Mouse (Mus musculus): ENCODE data around the gene Hp1bp3.
A peak's percentile ranks its signal among the peaks of the same experiment; 100 is the strongest.

Gene Hp1bp3

DNA sequence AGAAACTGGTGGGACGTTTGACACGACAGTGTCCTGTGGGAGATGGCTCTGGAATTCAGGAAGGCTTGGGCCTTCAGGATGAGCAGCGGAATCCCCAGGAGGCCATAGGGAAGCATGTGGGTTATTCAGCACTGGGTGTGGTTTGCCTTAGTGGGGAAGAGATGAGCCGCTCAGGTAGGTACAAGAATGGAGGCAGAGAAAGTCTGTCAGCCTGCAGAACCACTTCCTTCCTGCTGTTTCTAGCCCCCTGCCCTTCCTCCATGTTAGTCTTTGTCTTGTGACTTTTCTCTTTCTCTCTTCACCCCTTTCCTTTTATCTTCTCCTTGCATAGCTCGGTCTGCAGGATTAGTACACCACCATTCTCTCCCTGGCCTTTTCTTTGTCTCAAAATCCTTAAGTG, 6.3 kb downstream of the Hp1bp3 start:
- DNase-seq (ENCODE audit: low spot score), result no peak

DNA sequence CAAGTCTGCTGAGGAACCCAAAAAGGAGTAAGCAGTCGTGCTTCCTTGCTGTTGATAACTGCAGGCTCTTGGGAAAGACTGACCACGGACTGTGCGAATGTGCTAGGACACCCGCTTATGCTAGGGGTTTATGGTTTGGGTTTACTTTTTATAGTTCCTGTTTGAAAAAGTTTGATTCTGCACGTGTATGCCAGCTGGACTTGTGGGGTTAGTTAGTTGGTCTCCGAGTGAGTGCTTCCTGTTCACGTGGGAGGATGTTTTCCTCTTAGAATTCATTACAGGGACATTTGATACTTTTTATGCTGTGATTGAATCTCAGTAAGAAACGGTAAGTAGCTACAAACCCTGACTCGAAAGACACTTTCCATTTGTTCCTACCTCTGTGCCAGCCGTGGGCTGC, 7.5 kb downstream of the Hp1bp3 start:
- no peak for DNase-seq (ENCODE audit: low spot score)

DNA sequence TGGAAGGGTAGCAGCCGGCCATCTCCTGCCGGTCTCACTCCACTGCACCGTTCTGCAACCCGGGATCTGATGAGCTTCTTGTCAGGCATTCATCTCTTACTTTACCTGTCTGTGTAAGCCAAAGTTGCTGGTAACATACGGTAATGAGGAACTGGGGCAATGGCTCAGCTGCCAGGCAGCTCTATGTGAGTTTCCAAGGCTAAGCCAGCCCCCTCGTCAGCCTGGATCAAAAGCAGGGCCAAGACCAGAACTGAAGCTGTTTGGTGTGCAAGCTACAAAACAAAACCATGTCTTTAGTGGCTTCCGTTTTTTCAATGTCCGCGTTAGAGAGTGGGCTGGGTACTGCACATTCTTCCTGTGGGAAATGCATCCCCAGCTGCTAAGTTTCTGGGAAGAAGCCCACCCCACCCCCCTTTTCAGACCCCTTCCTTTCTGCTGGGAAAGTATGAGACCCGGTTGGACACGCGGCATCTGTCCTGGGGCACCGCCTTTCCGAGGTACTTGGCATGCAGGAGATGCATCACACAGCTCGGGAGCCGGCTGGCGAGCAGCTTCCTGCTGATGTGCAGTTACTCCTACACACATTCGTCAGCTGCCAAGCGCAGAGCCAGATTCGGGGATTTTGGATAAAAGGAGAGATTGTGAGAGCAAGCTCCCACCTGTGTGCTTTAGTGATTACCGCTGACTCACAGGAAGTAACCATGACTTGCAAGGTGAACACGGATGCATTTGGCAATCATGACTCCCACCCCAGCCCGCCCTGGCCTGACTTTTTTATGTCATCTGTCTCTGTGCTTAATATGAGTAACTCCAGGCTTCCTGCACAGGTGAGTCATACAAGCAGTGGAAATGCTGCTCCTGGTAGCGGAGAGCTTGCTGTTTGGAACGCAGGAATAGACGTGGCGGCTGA, 30.9 kb downstream of the Hp1bp3 start:
- peak; percentile 82 for DNase-seq (ENCODE audit: low spot score)

GRCm38 (mm10) chr4:138250088-138250960, 34.2 kb downstream of the Hp1bp3 start, which contains the start of the genes Sh2d5 and Kif17:
TSS of gene Sh2d5 (plus strand) at chr4:138250403.
TSS of gene Kif17 (plus strand) at chr4:138250435.
- DNase-seq (ENCODE audit: low spot score), result peak; percentile 89

- no peak for DNase-seq (ENCODE audit: low spot score)
These were observed 35.7 kb downstream of the Hp1bp3 start for GRCm38 (mm10) chr4:138251819-138252218.

GRCm38 (mm10) chr4:138252231-138252630, 36.1 kb downstream of the Hp1bp3 start:
- DNase-seq (ENCODE audit: low spot score), result no peak

DNA sequence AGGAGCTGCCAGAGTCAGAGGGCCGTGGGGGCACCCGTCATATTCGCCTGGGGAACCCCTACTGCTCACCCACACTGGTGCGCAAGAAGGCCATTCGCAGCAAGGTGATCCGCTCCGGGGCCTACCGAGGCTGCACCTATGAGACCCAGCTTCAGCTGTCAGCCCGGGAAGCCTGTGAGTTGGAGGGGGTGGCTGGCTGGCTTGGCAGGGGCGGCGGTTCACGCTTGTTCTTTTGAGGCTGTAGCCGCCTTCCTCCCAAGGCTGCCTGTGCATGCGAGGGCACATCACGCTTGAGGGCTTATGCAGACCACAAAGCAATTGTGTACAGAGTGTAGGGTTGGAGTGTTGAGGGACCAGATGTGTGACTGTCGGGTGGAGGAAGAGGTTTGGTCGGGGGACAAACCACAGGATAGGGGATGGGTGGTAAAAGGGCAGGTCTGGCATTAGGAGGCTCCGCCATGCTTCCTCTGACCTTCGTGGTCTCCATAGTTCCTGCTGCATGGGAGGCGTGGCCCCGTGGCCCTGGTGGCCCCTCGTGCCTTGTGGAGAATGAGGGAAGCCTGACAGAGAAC, 41.1 kb downstream of the Hp1bp3 start:
- DNase-seq (ENCODE audit: low spot score), result no peak

DNA sequence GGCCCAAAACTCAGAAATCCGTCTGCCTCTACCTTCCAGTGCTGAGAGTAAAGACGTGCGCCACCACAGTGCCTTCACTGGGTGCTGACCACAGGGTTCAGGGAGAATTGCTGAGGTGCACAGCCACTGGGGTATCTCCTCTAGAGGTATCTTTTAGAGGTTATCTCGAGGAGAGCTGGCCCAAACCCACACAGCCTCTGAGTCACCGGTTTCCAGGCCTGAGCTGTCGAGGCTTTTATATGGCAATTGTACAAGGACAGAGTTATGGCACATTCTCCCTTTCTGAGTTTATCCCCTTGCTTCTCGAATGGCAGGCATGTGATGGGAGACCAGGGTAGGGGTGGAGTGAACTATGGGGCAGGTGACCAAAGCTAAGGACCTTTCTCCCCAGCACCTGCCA, 42.6 kb downstream of the Hp1bp3 start:
- no peak for DNase-seq (ENCODE audit: low spot score)

- no peak for DNase-seq (ENCODE audit: low spot score)
These were observed 43.4 kb downstream of the Hp1bp3 start for GRCm38 (mm10) chr4:138259482-138259881.

GRCm38 (mm10) chr4:138261843-138262681, 46.0 kb downstream of the Hp1bp3 start:
- DNase-seq (ENCODE audit: low spot score), result peak; percentile 83

GRCm38 (mm10) chr4:138267869-138268268, 51.8 kb downstream of the Hp1bp3 start:
- no peak for DNase-seq (ENCODE audit: low spot score)

GRCm38 (mm10) chr4:138272011-138272997, 56.2 kb downstream of the Hp1bp3 start:
- no peak for DNase-seq (ENCODE audit: low spot score)

- no peak for DNase-seq (ENCODE audit: low spot score)
These were observed 62.2 kb downstream of the Hp1bp3 start for GRCm38 (mm10) chr4:138278346-138278745.

DNA sequence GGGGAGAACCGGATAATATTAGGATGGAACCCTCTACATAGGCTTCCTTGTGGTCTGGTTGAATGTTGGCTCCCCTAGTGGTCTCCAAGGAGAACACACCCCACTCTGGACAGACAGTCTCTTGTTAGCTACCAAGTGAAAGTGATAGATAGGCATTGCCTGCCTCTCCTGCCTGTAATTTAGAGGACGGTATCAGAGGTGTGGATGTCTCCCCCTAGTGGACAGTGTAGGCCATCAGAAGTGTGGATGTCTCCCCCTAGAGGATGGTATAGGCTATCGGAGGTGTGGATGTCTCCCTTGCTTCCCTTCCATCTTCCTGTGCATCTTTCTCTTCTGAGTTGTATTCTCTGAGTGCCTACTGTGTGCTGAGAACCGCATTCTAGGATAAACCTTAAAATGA, 66.7 kb downstream of the Hp1bp3 start:
- DNase-seq (ENCODE audit: low spot score), result peak; percentile 57

DNA sequence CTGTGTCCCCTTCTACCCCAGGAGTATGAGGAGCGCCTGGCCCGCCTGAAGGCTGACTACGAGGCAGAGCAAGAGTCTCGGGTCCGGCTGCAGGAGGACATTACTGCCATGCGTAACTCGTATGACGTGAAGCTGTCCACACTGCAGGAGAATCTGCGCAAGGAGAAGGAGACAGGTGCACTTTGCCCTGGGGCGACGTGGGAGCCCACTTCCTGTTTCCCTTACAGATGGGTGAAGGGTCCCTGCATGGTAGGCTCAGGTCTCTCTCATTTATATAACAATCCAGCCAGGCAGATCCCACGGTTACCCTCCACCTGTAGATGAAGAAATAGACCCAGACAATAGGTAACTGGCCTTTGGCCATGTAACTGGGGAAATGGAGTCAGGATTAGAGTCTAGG, 70.3 kb downstream of the Hp1bp3 start:
- DNase-seq (ENCODE audit: low spot score), result no peak

GRCm38 (mm10) chr4:138288691-138289090, 72.6 kb downstream of the Hp1bp3 start:
- no peak for DNase-seq (ENCODE audit: low spot score)

GRCm38 (mm10) chr4:138292028-138292427, 75.9 kb downstream of the Hp1bp3 start:
- DNase-seq (ENCODE audit: low spot score), result no peak

DNA sequence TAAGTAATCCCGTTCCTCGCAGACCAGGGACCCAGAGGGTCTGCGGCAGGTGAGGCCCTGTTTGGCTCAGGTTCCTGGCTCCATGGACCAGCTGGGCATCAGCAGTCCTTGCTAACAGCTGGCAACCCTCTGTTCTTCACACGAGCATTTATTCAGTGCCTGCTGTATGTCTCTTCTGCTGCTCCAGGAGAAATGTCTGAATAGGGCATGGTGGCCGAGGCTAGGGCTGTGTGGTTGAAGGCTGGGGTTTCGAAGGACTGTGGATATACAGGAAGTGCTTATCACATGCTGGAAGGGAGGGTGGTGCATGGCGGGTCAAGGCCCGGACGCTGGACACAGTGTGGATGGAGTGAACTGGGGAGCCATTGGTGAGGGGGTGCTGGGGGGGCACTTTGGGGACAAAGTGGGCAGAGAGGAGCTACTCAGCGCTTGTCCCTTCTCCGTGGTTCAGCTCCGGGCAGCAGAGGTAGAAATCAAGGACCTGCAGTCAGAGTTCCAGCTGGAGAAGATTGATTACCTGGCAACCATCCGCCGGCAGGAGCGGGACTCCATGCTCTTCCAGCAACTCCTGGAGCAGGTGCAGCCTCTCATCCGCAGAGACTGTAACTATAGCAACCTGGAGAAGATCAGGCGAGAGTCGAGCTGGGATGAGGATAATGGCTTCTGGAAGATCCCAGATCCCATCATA, 77.3 kb downstream of the Hp1bp3 start:
- DNase-seq (ENCODE audit: low spot score), result no peak

- DNase-seq (ENCODE audit: low spot score), result no peak
These were observed 78.0 kb downstream of the Hp1bp3 start for GRCm38 (mm10) chr4:138293949-138294550.

Data from left cerebral cortex, adult 11 months (tissue).